Mouse (Mus musculus) spleen, postnatal 36 days (tissue): Measurements from ENCODE around the gene 7530416G11Rik.
A peak's percentile ranks its signal among the peaks of the same experiment; 100 is the strongest.

Source experiments
- DNase-seq, 2 experiments: peaks; one replicate each; pipeline ENCODE4 v3.0.0; 2022; ENCODE audit warnings: low spot score in 2 of 2, mixed read lengths in 1 of 2

The 7530416G11Rik gene

GRCm38 (mm10) chr15:85479919-85480318 is 23.1 kb downstream of the 7530416G11Rik start:
- no peak for DNase-seq

DNA sequence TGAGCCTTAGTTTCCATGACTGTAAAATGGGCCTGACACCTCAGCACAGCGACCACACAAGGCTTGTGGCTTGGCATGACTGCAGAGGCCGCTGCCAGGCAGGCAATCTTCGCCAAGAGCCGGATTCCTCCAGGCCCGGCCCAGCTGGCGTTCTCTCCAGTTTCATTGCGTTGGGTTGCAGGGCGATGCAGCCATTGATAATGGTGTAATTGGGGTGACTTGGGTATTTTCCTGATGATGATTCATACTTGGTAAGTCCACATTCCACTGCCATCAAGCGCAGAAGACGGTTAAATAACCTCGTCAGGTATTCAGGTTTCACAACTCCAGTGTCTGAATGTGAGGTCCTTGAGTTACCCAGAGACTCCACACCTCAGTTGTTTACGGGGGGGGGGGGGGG is 23.7 kb downstream of the 7530416G11Rik start:
- no peak for DNase-seq

- DNase-seq, result peak; percentile 16 to 31
Measured at GRCm38 (mm10) chr15:85477584-85477983, 25.4 kb downstream of the 7530416G11Rik start.

GRCm38 (mm10) chr15:85474697-85475096 is 28.3 kb downstream of the 7530416G11Rik start:
- DNase-seq, result no peak

DNA sequence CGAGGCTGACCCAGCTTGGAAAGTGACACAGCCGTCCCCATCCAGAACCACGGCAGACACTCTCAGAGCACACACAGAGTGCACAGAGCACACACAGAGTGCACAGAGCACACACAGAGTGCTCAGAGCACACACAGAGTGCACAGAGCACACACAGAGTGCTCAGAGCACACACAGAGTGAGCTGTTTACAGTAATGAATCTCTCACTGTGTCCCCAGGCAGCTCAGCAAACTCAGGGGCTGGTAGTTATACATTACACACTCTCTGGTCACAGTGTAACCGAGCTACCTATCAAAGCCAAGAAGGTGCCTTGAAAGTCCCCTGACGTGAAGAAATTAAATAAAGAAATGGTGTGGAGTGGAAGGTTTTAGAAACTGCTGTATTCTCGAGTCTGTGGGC is 33.6 kb downstream of the 7530416G11Rik start:
- no peak for DNase-seq

DNA sequence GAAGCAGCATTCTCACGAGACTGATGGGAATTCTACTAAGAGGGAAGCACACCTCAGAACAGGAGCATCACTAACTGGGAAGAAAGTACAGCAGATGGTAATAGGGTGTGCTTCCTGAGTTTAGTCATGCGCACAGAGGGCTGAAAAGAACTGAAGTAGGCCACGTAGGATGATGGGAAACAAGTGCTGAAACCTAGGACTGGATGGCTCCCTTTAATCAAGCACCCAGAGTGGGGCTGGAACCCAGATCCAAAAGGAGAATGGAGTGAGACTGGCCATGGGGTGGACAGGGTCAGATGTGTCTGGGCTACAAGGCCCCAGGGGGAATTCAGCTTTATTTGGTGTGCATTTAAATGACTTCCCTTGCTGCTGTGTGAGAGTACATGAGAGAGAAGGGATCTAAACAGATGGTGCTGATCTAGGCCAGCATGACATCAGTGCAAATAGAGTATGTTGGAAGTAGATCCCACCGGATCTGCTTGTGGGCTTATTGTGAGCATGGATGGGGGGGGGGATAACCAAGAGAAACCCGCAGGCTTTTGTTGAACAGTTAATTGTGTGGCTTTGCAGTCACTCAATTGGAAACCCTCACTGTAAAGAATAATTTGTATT is 36.5 kb downstream of the 7530416G11Rik start:
- no peak for DNase-seq

DNA sequence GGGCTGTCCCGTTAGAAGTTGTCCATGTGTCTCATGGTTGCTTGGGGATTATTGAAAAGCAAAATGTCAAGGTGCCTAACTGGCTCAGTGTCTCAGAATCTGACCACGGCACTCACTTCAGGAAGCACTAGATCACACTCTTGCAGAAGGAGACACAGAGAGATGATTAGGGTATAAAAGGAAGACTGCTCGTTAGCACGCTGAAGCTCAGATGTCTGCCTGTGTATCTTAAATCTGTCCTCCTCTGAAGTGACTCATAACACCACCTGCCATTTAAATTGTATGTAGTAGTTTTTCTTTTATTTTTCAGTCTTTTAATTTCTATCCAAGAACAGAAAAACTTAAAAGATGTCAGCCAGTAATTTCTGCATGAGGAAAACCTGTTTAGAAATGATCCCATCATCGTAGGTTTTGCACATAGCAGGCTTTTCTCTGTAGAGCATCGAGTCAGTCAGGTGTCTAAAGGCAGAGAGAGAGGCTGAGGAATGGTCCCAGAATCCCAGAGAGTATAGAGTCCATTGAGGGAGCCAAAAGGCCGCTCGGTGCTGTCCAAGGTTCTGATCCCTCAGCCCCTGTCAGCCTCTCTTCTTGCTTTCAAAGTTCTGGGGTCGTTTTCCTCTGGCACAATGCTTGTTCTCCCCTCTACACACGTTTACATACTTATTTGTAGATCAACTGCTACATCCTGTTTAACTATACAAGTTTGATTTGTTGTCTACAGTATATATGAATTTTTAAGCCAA is 38.0 kb downstream of the 7530416G11Rik start:
- DNase-seq, result no peak

GRCm38 (mm10) chr15:85464190-85464589 is 38.8 kb downstream of the 7530416G11Rik start:
- no peak for DNase-seq

GRCm38 (mm10) chr15:85463027-85463790 is 39.8 kb downstream of the 7530416G11Rik start:
- no peak for DNase-seq

DNA sequence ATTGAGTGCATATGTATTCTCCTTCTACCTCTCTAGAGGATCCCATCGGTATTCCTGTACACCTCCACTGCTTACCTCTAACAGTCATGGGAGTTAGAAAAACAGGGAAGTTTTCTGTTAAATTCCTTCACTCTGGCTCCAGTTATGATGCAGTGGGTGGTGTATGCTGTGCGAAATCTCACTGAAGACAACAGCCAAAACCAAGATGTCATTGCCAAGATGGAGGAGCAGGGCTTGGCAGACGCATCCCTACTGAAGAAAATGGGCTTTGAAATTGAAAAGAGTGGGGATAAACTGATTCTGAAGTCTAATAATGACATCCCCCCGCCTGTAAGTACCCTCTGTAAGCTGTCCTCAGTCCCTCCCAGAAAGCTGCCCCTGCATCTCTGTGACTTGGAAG is 40.9 kb downstream of the 7530416G11Rik start:
- DNase-seq, result no peak

GRCm38 (mm10) chr15:85461541-85461940 is 41.5 kb downstream of the 7530416G11Rik start:
- no peak for DNase-seq

GRCm38 (mm10) chr15:85458631-85459082 is 44.4 kb downstream of the 7530416G11Rik start:
- DNase-seq, result no peak

GRCm38 (mm10) chr15:85457838-85458237 is 45.2 kb downstream of the 7530416G11Rik start:
- DNase-seq, result no peak

GRCm38 (mm10) chr15:85456891-85457290 is 46.1 kb downstream of the 7530416G11Rik start:
- no peak for DNase-seq

- DNase-seq, result no peak
Measured at GRCm38 (mm10) chr15:85446652-85447051, 56.4 kb downstream of the 7530416G11Rik start.
